Mouse (Mus musculus): ENCODE results near the gene Kif26b.
A peak's percentile ranks its signal among the peaks of the same experiment; 100 is the strongest.

Kif26b gene

GRCm38 (mm10) chr1:178661556-178661955, 132.6 kb downstream of the Kif26b start:
- DNase-seq (ENCODE audit: low read depth, low spot score) = no peak

GRCm38 (mm10) chr1:178663539-178663938, 134.6 kb downstream of the Kif26b start:
- DNase-seq (ENCODE audit: low read depth, low spot score) = no peak

- no peak for DNase-seq (ENCODE audit: low read depth, low spot score)
These were observed 135.5 kb downstream of the Kif26b start for GRCm38 (mm10) chr1:178664271-178664969.

DNA sequence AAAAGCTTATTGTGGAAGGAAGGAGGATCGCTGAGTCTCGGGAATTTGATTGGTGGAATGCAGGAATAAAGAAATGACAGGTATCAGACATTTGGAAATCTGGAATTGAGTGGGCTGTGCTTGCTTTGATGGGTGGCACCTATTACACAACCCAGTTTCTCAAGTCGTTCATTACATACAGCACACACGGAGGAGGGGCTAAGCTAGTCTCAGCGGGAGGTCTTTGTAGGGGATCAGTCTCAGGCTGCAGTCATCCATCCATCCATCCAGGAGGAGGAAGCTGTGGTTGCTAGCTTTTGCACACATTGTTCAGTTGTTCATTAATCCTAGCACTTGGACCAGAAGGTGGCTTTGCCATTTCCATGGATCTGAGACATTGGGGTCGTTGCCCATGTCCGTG, 137.6 kb downstream of the Kif26b start:
- no peak for DNase-seq (ENCODE audit: low read depth, low spot score)

DNA sequence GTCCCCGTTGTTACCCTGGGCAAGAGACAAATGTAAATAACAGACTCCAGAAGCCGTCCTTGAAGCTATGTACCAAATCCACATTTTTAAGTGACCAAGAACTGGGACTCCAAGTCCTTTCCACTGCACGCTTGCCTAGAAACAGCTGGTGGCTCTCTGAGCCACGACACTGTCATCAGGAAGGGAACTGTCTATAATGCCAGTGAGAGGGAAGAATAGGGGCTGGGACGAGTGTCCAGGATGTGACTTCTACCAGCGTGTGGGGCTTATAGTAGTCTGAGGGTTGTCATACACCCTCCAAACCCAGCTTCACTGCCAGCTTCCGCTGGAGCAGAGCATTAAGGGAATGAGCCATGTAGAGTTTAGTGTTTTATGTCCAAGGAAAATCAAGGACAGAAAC, 138.9 kb downstream of the Kif26b start:
- DNase-seq (ENCODE audit: low read depth, low spot score) = no peak

DNA sequence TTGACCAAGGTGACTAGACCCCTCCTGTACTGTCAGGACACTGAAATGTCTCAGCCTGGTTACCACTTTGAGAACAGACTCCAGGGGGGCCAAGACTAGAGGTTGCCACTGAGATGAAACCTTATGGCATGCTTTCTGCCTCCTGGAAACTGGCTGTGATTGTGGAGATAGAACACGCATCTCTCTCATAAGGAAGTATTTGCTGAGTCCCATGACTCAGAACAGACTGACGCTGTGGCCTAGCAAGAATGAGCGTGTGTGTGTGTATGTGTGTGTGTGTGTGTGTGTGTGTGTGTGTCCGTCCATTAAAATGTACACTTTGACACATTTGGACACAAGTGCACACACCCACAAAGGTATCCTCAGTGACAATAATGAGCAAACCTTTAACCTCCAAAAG, 140.0 kb downstream of the Kif26b start:
- no peak for DNase-seq (ENCODE audit: low read depth, low spot score)

GRCm38 (mm10) chr1:178673051-178673450, 144.1 kb downstream of the Kif26b start:
- DNase-seq (ENCODE audit: low read depth, low spot score) = peak; percentile 37

DNA sequence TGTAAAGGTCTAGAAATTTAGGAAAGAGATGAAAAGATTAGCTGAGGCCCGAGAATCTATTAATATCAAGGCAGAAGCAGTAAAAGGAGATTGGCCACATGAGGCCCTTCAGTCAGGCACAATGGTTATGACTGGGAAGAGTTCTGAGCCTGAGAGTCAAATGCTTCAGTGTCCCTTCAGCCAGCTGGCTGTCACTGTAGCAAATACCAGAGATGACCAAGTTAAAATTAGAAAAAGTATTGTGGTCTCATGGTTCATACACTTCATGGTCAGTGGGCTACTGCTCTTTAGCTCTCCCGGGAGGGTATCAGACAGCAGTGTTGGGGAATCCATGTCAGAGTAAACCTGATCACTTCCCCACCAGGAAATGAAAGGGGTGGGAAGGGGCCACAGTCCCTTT, 144.6 kb downstream of the Kif26b start:
- no peak for DNase-seq (ENCODE audit: low read depth, low spot score)

- peak; percentile 84 for DNase-seq (ENCODE audit: low read depth, low spot score)
These were observed 146.8 kb downstream of the Kif26b start for GRCm38 (mm10) chr1:178675542-178676252.

DNA sequence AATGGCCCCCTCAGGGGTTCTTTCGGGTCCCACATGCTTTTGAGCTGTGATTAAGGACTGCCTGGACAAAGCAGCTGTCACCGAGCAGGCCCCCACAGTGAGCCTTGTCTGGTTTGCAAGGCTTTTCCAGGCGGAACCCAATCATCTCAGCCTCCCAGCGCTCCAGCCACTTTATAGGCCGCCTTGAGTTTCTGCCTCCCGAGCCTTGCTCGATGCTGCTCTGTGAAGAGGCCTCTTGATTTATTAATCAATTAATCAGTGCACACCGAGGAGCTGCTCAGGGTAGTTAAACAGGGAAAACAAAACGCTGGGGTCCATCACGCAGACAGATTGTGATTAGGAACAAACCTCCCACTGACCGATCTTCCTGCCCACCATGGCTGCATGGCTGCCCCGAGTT, 148.2 kb downstream of the Kif26b start:
- no peak for DNase-seq (ENCODE audit: low read depth, low spot score)

DNA sequence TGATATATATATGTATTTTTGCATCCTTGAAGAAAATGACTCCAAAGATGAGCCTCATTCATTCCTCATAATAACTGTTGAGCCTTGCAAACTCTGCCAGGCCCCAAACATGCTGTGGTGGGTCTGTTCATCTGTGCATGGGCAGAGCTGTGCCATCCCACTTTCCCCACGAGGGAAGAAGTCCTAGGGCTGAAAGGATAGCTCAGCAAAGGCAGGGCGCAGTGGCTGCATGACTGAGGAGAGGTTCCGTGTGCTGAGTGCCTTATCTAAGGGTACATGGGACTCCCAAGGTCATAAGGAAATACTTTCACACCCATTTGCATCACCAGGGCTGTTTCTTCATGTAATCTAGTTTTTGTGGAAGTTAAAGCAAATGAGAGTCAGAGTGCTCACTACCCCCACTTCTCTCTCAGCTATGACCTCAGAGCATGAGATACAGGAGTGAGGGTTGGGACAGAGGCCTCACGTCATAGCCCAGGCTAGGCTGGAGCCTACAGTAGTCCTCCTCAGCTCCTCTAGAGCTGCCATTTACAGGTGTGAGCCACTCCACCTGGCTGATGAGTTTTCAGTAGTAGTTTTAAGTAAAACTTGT, 148.8 kb downstream of the Kif26b start:
- no peak for DNase-seq (ENCODE audit: low read depth, low spot score)

GRCm38 (mm10) chr1:178683631-178684030, 154.7 kb downstream of the Kif26b start:
- peak; percentile 75 for DNase-seq (ENCODE audit: low read depth, low spot score)

- no peak for DNase-seq (ENCODE audit: low read depth, low spot score)
These were observed 156.2 kb downstream of the Kif26b start for GRCm38 (mm10) chr1:178684991-178685680.

DNA sequence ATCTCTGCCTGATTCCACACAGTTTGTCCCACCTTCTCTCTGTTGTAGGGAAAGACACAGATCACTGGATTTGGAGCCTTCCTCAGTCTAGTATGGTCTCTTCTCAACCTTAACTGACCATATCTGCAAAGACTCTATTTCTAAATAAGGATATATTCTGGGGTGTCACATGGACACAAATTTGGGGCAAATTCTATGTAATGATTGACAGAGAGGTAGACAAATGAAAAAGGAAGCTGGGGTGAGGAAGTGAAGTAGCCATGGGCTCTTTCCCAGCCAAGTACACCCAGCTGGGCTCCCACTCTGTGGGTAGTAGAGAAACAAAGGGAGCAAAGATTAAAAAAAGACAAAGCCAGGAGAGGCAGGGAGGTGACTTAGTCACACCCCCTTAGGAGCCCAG, 158.0 kb downstream of the Kif26b start:
- DNase-seq (ENCODE audit: low read depth, low spot score) = no peak

DNA sequence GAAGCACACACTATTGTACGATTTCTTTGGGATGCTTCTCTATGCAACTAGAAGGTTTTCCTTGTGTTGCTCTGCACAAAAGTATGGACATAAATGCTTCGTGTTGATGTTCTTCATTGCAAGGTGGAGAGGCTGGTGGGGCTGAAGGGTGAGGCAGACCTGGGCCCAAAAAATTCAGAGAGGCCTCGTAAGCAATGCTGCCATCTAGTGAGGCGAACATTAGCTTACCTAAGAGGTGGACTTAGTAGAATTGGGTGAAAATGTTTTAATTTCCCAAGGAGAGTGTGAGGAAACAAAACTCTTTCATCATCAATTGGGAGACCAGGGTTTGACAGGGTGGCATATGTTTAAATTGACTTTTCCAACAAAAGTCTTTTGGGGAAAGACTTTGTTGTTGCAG, 160.6 kb downstream of the Kif26b start:
- peak; percentile 66 for DNase-seq (ENCODE audit: low read depth, low spot score)

DNA sequence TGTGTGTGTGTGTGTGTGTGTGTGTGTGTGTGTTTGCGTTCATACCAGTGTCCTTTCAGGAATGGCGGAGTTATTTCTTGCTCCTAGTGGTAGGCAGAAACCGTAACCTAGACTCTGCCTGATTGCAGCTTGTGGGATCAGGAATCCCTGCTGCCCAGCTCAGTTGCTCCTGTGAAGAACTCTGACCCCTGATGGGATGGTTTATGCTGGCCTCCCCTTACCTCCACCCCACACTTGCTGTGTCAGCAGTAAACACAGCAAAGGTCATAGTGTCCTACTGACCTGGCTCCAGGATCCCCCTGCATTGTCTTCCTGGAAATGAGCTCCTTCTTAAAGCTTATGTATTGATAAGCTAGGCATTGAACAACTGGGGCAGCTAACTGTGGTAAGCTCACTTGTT, 162.8 kb downstream of the Kif26b start:
- DNase-seq (ENCODE audit: low read depth, low spot score) = no peak

- no peak for DNase-seq (ENCODE audit: low read depth, low spot score)
These were observed 171.2 kb downstream of the Kif26b start for GRCm38 (mm10) chr1:178700102-178700501.

DNA sequence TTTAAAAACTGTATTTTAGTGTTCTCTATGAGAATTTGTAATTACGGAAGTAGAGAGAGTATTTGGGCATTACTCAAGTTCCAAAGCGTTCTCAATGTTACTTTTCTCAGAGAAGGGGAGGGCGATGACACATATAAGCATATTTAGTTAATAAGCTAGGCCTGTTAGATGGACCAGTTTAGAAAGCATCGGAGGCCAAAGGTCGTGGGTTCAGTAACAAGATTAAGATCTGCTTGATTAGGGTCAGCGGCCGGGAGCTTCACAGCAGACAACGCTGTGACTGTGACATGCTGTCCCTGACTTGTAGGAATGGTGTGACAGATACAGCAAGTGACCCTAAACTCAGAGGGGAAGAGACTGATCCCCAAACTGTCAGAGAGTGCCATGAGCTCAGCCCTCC, 174.6 kb downstream of the Kif26b start:
- DNase-seq (ENCODE audit: low read depth, low spot score) = no peak

DNA sequence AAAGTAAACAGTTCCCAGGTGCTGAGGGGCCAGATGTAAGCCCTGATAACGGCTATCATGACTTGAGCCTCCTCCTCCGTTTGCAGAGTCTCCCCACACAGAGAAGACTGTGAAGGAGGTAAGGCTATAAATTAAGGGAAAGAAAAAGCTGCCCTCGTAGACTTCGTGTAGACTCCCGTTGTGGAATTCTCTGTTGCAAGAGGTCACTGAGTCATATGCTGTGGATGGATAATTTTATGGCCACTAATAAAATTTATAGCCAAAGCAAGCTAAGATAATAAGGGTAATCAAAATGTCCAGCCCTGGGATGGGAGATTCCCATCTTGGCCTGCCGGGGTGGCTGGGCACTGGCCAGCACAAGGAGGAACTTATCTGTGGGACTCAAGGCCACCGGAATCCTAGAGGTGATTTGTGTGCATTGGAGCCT, 179.0 kb downstream of the Kif26b start:
- no peak for DNase-seq (ENCODE audit: low read depth, low spot score)

- DNase-seq (ENCODE audit: low read depth, low spot score) = no peak
These were observed 179.4 kb downstream of the Kif26b start for GRCm38 (mm10) chr1:178708356-178708755.

DNA sequence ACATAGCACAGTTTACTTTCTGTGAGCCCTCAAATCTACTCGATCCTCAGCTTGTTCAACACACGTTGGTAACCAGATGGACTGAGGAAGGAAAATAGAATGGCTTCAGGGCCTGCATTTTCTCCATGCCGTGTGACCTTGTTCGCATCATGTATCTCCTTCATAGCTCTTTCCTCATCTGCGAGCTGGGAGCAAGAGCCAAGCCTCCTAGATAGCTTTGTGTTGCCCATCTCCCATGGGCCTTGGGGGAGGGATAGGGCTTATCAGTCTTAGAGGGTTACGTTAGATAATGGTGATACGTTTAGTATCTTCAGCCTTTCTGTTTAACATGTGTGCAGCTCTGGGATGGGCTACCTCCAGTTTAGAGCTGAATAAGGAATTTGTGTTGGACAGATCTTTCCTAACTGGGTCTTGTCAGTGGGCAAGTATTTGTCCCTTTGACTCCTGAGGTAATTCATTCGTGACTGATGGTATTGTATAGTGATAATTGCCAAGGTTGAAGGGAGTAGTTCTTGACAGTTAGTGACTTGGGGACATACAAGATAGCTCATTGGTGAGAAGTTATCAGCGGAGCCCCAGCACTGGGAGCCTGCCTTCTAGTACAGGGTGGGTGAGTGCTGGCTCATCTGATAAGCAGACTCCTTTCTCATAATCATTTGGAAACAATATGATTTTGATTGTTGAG, 183.4 kb downstream of the Kif26b start:
- DNase-seq (ENCODE audit: low read depth, low spot score) = no peak

DNA sequence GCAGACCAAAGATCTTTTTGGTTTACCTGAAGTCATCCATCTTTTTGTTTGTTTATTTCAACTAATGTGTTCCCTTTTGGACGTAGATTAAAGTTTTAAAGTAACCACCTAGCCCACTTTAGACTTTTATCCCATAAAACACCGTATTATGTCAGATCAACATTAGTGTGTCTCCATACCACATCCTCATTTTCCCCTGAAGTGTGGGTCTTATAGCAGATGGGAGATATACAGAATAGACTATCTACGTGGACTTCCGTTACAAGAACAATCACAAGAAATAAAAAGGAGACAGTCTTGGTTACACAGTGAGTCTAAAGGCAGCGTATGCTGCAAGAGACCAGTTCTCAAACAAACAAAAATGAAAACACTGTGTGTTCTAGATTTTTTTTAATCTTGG, 185.3 kb downstream of the Kif26b start:
- DNase-seq (ENCODE audit: low read depth, low spot score) = no peak

Data from brain, adult 2 months (tissue).